Mouse (Mus musculus): ENCODE data around the gene Nat9. TPM values are rescaled to one million over a fixed set of nuclear protein-coding genes. Genes with fewer than 3 reads are reported as not detected.

Gene Nat9
- polyA plus RNA-seq, 1 experiment = 35.3 TPM

DNA sequence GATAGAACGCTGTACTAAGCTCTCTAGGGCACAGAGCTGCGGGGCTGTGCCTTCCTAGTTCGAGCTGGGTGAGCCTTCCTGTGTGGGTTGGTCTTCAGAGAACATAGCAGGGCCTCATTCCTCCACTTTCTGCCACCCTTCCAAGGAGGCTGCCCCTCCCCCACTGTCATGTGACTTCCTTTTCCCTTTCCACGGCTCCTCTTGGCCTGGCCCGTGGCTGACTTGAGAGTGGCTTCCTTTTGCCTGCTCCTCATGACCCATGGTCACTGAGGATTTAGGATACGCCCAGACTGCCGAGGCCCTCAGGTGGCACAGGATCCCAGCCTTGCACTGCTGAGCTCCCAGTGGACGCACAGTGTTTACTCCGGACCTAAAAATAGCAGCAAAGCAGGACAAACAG is 4.5 kb upstream of the Nat9 start:
- Histone ChIP-seq H3K27ac (ENCODE audit: insufficient read depth, low read depth, low read length) (peak overlapping the region; percentile 66), H3K4me3 (ENCODE audit: insufficient read depth, low read depth, low read length) (no peak overlapping the region), H3K27me3 (replicated peaks; ENCODE audit: control insufficient read depth, insufficient read depth, low read length) (no peaks in the 10 kb centered on the region), H3K36me3 (ENCODE audit: control insufficient read depth, insufficient read depth, low read length) (no peaks in the 10 kb centered on the region), H3K4me1 (ENCODE audit: control insufficient read depth, insufficient read depth, low read length) (peaks cover 4% of the 10 kb centered on the region; the same call in 1 of the 2 replicates)
- peak; percentile 79 for DNase-seq
- TF ChIP-seq CTCF (conservative IDR thresholded peaks at IDR 0.05; ENCODE audit: insufficient read depth, insufficient read length, low read depth, low read length) (no peak), POLR2A (IDR thresholded peaks at IDR 0.05; ENCODE audit: low read depth, low read length) (no peak)
- 35% methylated on average over 9 of the region's 9 CpGs for WGBS

DNA sequence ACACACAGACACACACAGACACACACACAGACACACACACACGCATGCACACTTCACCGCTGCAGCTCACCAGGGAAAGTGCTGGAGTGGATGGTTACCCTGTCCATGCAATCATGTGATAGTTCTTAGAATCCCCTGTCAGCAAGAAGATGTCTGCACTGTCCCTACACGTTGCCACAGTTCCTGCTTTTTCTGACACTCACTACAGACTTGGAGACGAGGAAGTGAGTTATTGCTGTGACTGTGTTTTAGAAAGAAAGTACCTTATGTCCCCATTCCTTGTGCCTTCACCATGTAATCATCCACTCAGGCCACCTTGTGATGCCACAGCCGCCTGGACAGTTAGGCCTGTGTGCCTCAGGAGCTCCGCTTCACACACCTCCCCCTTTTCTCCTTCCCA is 1.6 kb upstream of the Nat9 start:
- DNase-seq = no peak
- WGBS = 86% methylated on average over 6 of the region's 6 CpGs
- no peak for TF ChIP-seq CTCF (conservative IDR thresholded peaks at IDR 0.05; ENCODE audit: insufficient read depth, insufficient read length, low read depth, low read length)
- TF ChIP-seq POLR2A (IDR thresholded peaks at IDR 0.05; ENCODE audit: low read depth, low read length) = no peak

GRCm38 (mm10) chr11:115188539-115189231 is 1.0 kb upstream of the Nat9 start:
- Histone ChIP-seq H3K4me1 (ENCODE audit: control insufficient read depth, insufficient read depth, low read length) (peaks cover 4% of the 10 kb centered on the region; the same call in 1 of the 2 replicates), H3K4me3 (ENCODE audit: insufficient read depth, low read depth, low read length) (no peak overlapping the region), H3K27ac (ENCODE audit: insufficient read depth, low read depth, low read length) (no peak overlapping the region), H3K36me3 (ENCODE audit: control insufficient read depth, insufficient read depth, low read length) (no peaks in the 10 kb centered on the region), H3K27me3 (replicated peaks; ENCODE audit: control insufficient read depth, insufficient read depth, low read length) (no peaks in the 10 kb centered on the region)
- DNase-seq = no peak
- 84% methylated on average over 13 of the region's 13 CpGs for WGBS
- TF ChIP-seq CTCF (conservative IDR thresholded peaks at IDR 0.05; ENCODE audit: insufficient read depth, insufficient read length, low read depth, low read length) (no peak), POLR2A (IDR thresholded peaks at IDR 0.05; ENCODE audit: low read depth, low read length) (no peak)

More for the DNA sequence above, 1.6 kb upstream of the Nat9 start:
- Histone ChIP-seq H3K27ac (ENCODE audit: insufficient read depth, low read depth, low read length) (no peak overlapping the region), H3K4me3 (ENCODE audit: insufficient read depth, low read depth, low read length) (no peak overlapping the region), H3K36me3 (ENCODE audit: control insufficient read depth, insufficient read depth, low read length) (no peaks in the 10 kb centered on the region), H3K4me1 (ENCODE audit: control insufficient read depth, insufficient read depth, low read length) (peaks cover 4% of the 10 kb centered on the region; the same call in 1 of the 2 replicates), H3K27me3 (replicated peaks; ENCODE audit: control insufficient read depth, insufficient read depth, low read length) (no peaks in the 10 kb centered on the region)

GRCm38 (mm10) chr11:115187224-115187639 is 427 bp downstream of the Nat9 start, which contains the start of gene Tmem104:
TSS of gene Tmem104 (plus strand) at chr11:115187487.
- peak; percentile 99 for DNase-seq

GRCm38 (mm10) chr11:115184973-115185372 is 2.7 kb downstream of the Nat9 start:
- no peak overlapping the region for H3K27ac ChIP-seq (ENCODE audit: insufficient read depth, low read depth, low read length)
- DNase-seq = no peak
- peaks cover 13% of the 10 kb centered on the region for H3K4me1 ChIP-seq (ENCODE audit: control insufficient read depth, insufficient read depth, low read length)
- H3K36me3 ChIP-seq (ENCODE audit: control insufficient read depth, insufficient read depth, low read length) = no peaks in the 10 kb centered on the region; the same call in 1 of the 2 replicates
- TF ChIP-seq POLR2A (IDR thresholded peaks at IDR 0.05; ENCODE audit: low read depth, low read length) (no peak), CTCF (conservative IDR thresholded peaks at IDR 0.05; ENCODE audit: insufficient read depth, insufficient read length, low read depth, low read length) (no peak)
- no peaks in the 10 kb centered on the region for H3K27me3 ChIP-seq (replicated peaks; ENCODE audit: control insufficient read depth, insufficient read depth, low read length)
- WGBS = 39% methylated on average over 4 of the region's 4 CpGs
- H3K4me3 ChIP-seq (ENCODE audit: insufficient read depth, low read depth, low read length) = no peak overlapping the region

More at GRCm38 (mm10) chr11:115187224-115187639, 427 bp downstream of the Nat9 start, which contains the start of gene Tmem104:
- TF ChIP-seq POLR2A (IDR thresholded peaks at IDR 0.05; ENCODE audit: low read depth, low read length) (peak; percentile 41), CTCF (conservative IDR thresholded peaks at IDR 0.05; ENCODE audit: insufficient read depth, insufficient read length, low read depth, low read length) (no peak)
- Histone ChIP-seq H3K27ac (ENCODE audit: insufficient read depth, low read depth, low read length) (peak within 1 kb of the TSS; percentile 81), H3K4me1 (ENCODE audit: control insufficient read depth, insufficient read depth, low read length) (peaks cover 9% of the 10 kb centered on the region), H3K27me3 (replicated peaks; ENCODE audit: control insufficient read depth, insufficient read depth, low read length) (no peaks in the 10 kb centered on the region), H3K4me3 (ENCODE audit: insufficient read depth, low read depth, low read length) (peak within 1 kb of the TSS; percentile 86), H3K36me3 (ENCODE audit: control insufficient read depth, insufficient read depth, low read length) (no peaks in the 10 kb centered on the region)
- WGBS = under 1% methylated on average over 39 of the region's 39 CpGs

DNA sequence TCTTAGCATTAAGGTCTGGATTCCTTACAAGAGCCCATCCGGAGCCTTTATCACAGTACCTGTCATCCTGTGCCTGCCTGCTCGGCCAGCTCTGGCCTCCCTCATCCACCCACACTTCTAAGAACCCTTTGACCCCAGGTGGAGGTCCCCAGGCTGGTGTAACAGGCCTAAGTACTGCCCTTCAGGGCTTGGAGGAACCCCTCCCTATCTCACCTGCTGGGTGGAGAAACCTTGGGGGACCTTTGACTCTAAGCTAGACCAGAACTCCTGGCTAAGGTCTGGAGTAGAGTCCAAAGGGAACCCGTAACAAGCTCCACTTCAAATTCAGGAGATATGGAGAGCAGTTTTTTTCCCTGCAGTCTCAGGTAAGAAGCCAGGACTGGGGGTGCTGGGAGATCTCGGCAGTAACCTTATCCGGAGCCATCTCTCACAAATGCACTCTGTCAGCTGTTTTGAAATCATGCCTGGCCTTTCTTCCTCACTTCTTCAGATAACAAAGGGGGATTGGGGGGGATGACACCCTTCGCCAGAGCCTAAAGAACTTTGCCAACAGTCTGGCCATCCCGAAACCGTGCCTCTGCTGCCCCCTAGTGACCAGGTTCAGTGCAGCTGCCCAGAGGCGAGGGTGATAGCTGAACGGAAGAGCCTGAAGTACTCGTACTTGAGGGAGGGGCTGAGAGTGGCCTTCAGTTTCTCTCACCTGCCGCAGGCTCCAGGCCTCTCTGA is 5.6 kb downstream of the Nat9 start:
- WGBS = 20% methylated on average over 12 of the region's 12 CpGs
- DNase-seq = peak; percentile 84

GRCm38 (mm10) chr11:115179881-115180280 is 7.8 kb downstream of the Nat9 start:
- peaks cover 35% of the 10 kb centered on the region for H3K4me1 ChIP-seq (ENCODE audit: control insufficient read depth, insufficient read depth, low read length)
- TF ChIP-seq POLR2A (IDR thresholded peaks at IDR 0.05; ENCODE audit: low read depth, low read length) (no peak), CTCF (conservative IDR thresholded peaks at IDR 0.05; ENCODE audit: insufficient read depth, insufficient read length, low read depth, low read length) (no peak)
- peak overlapping the region; percentile 63; the same call in 1 of the 2 replicates for H3K27ac ChIP-seq (ENCODE audit: insufficient read depth, low read depth, low read length)

More for the DNA sequence above, 5.6 kb downstream of the Nat9 start:
- no peaks in the 10 kb centered on the region for H3K27me3 ChIP-seq (replicated peaks; ENCODE audit: control insufficient read depth, insufficient read depth, low read length)
- H3K4me3 ChIP-seq (ENCODE audit: insufficient read depth, low read depth, low read length) = no peak overlapping the region
- TF ChIP-seq CTCF (conservative IDR thresholded peaks at IDR 0.05; ENCODE audit: insufficient read depth, insufficient read length, low read depth, low read length) (peak; percentile 94), POLR2A (IDR thresholded peaks at IDR 0.05; ENCODE audit: low read depth, low read length) (no peak)
- H3K4me1 ChIP-seq (ENCODE audit: control insufficient read depth, insufficient read depth, low read length) = peaks cover 23% of the 10 kb centered on the region
- no peak overlapping the region; the same call in 1 of the 2 replicates for H3K27ac ChIP-seq (ENCODE audit: insufficient read depth, low read depth, low read length)
- no peaks in the 10 kb centered on the region; the same call in 1 of the 2 replicates for H3K36me3 ChIP-seq (ENCODE audit: control insufficient read depth, insufficient read depth, low read length)

More at GRCm38 (mm10) chr11:115179881-115180280, 7.8 kb downstream of the Nat9 start:
- H3K36me3 ChIP-seq (ENCODE audit: control insufficient read depth, insufficient read depth, low read length) = no peaks in the 10 kb centered on the region; the same call in 1 of the 2 replicates
- 28% methylated on average over 6 of the region's 6 CpGs for WGBS
- peak; percentile 91 for DNase-seq
- H3K27me3 ChIP-seq (replicated peaks; ENCODE audit: control insufficient read depth, insufficient read depth, low read length) = no peaks in the 10 kb centered on the region
- no peak overlapping the region for H3K4me3 ChIP-seq (ENCODE audit: insufficient read depth, low read depth, low read length)

All from kidney, adult 2 months (tissue).